Mouse (Mus musculus) MEL (cell line): ENCODE measurements around the gene Snd1. TPM values are rescaled to one million over a fixed set of nuclear protein-coding genes. Genes with fewer than 3 reads are reported as not detected.

Experiments
- DNase-seq: peaks from one replicate; pipeline ENCODE4 v3.0.0; 2011; ENCODE audit warnings: low read depth, low spot score
- H3K27ac ChIP-seq: 2 replicates; pipeline ENCODE4 v1.5.1; 2012; ENCODE audit warnings: low read depth, mild to moderate bottlenecking, control low read depth, low read length, moderate library complexity; ENCODE audit not compliant: control insufficient read depth
- H3K27me3 ChIP-seq, 2 experiments: fragments of 150-350 bp in 1 of 2; sonication (generic) in 1 of 2; 2 replicates each; pipeline ENCODE4 v1.6.1; 2012; ENCODE audit warnings: low read length in 2 of 2, mild to moderate bottlenecking in 2 of 2, improper control_type of control experiment in 1 of 2, moderate library complexity in 1 of 2; ENCODE audit not compliant: insufficient read depth in 2 of 2, control insufficient read depth in 1 of 2
- H3K36me3 ChIP-seq, 2 experiments: 2 replicates each; pipeline ENCODE4 v1.6.1; 2012 to 2014; ENCODE audit warnings: low read length in 2 of 2, improper control_type of control experiment in 1 of 2, inconsistent platforms in 1 of 2, mild to moderate bottlenecking in 1 of 2; ENCODE audit not compliant: insufficient read depth in 2 of 2, control insufficient read depth in 1 of 2
- H3K4me1 ChIP-seq, 2 experiments: fragments of 150-350 bp in 1 of 2; sonication (generic) in 1 of 2; 2 replicates each; pipeline ENCODE4 v1.6.1; 2012; ENCODE audit warnings: low read length in 2 of 2, improper control_type of control experiment in 1 of 2, mild to moderate bottlenecking in 1 of 2; ENCODE audit not compliant: insufficient read depth in 2 of 2, control insufficient read depth in 1 of 2
- H3K4me3 ChIP-seq, 2 experiments: fragments of 150-350 bp in 1 of 2; sonication (generic) in 1 of 2; 2 replicates each; pipeline ENCODE4 v1.5.1; 2012; ENCODE audit warnings: low read depth in 2 of 2, low read length in 2 of 2, mild to moderate bottlenecking in 2 of 2, moderate library complexity in 2 of 2, control low read depth in 1 of 2, improper control_type of control experiment in 1 of 2; ENCODE audit not compliant: control insufficient read depth in 1 of 2, insufficient read depth in 1 of 2
- H3K79me2 ChIP-seq: 2 replicates; pipeline ENCODE4 v1.6.1; 2012; ENCODE audit warnings: mild to moderate bottlenecking, low read length, moderate library complexity; ENCODE audit not compliant: control insufficient read depth, poor library complexity, insufficient read depth
- H3K9ac ChIP-seq: 2 replicates; pipeline ENCODE4 v1.6.1; 2012; ENCODE audit warnings: low read depth, mild to moderate bottlenecking, control low read depth, low read length, moderate library complexity; ENCODE audit not compliant: control insufficient read depth, poor library complexity, severe bottlenecking
- H3K9me3 ChIP-seq: fragments of 150-350 bp; sonication (generic); replicated peaks from 2 replicates; pipeline ENCODE4 v1.6.1; 2012; ENCODE audit warnings: mild to moderate bottlenecking, low read length, improper control_type of control experiment, moderate library complexity; ENCODE audit not compliant: insufficient read depth
- BHLHE40 ChIP-seq: IDR thresholded peaks from 2 replicates; pipeline ENCODE4 v1.6.1; 2012; ENCODE audit warnings: low read depth, mild to moderate bottlenecking, inconsistent platforms, low read length, improper control_type of control experiment, borderline replicate concordance
- CHD1 ChIP-seq: IDR thresholded peaks from 2 replicates; pipeline ENCODE4 v1.6.1; 2012; ENCODE audit warnings: low read depth, mild to moderate bottlenecking, inconsistent platforms, low read length, improper control_type of control experiment
- CHD2 ChIP-seq: IDR thresholded peaks from 2 replicates; pipeline ENCODE4 v1.6.1; 2011; ENCODE audit warnings: low read length, improper control_type of control experiment
- CTCF ChIP-seq, 3 experiments: IDR thresholded peaks in 2 of 3; conservative IDR thresholded peaks in 1 of 3; 2 replicates each; pipeline ENCODE4 v1.5.1; 2011 to 2012; ENCODE audit warnings: low read length in 3 of 3, low read depth in 2 of 3, mild to moderate bottlenecking in 2 of 3, improper control_type of control experiment in 1 of 3, inconsistent platforms in 1 of 3, mixed read lengths in 1 of 3, moderate library complexity in 1 of 3; ENCODE audit not compliant: control insufficient read depth in 1 of 3, insufficient read depth in 1 of 3, poor library complexity in 1 of 3, severe bottlenecking in 1 of 3
- E2F4 ChIP-seq: IDR thresholded peaks from 2 replicates; pipeline ENCODE4 v1.6.1; 2011; ENCODE audit warnings: low read depth, low read length, improper control_type of control experiment, borderline replicate concordance
- ELF1 ChIP-seq: IDR thresholded peaks from 2 replicates; pipeline ENCODE4 v1.6.1; 2014; ENCODE audit warnings: low read depth, mild to moderate bottlenecking, inconsistent platforms, low read length, improper control_type of control experiment, moderate library complexity
- GATA1 ChIP-seq: IDR thresholded peaks from 2 replicates; pipeline ENCODE4 v1.6.1; 2011; ENCODE audit warnings: low read depth, low read length, improper control_type of control experiment
- HCFC1 ChIP-seq: IDR thresholded peaks from 2 replicates; pipeline ENCODE4 v1.6.1; 2012; ENCODE audit warnings: low read depth, mild to moderate bottlenecking, inconsistent platforms, low read length, improper control_type of control experiment, moderate library complexity
- KAT2A ChIP-seq: conservative IDR thresholded peaks from 2 replicates; pipeline ENCODE4 v1.6.1; 2012; ENCODE audit warnings: low read depth, low read length, improper control_type of control experiment, inconsistent platforms
- MAZ ChIP-seq: IDR thresholded peaks from 2 replicates; pipeline ENCODE4 v1.6.1; 2012; ENCODE audit warnings: low read depth, mild to moderate bottlenecking, inconsistent platforms, low read length, improper control_type of control experiment
- MEF2A ChIP-seq: IDR thresholded peaks from 2 replicates; pipeline ENCODE4 v1.6.1; 2014; ENCODE audit warnings: low read depth, mild to moderate bottlenecking, inconsistent platforms, low read length, improper control_type of control experiment; ENCODE audit not compliant: poor library complexity, insufficient replicate concordance, severe bottlenecking; ENCODE audit errors: extremely low read depth
- NELFE ChIP-seq: IDR thresholded peaks from 2 replicates; pipeline ENCODE4 v1.6.1; 2011; ENCODE audit warnings: low read depth, low read length, improper control_type of control experiment
- NRF1 ChIP-seq: IDR thresholded peaks from 2 replicates; pipeline ENCODE4 v1.6.1; 2014; ENCODE audit warnings: low read depth, mild to moderate bottlenecking, inconsistent platforms, low read length, improper control_type of control experiment, moderate library complexity; ENCODE audit not compliant: poor library complexity, insufficient read depth, severe bottlenecking
- POLR2A ChIP-seq, 2 experiments: IDR thresholded peaks; 2 replicates each; pipeline ENCODE4 v1.6.1; 2011 to 2012; ENCODE audit warnings: low read length in 2 of 2, mild to moderate bottlenecking in 2 of 2, control low read depth in 1 of 2, improper control_type of control experiment in 1 of 2, low read depth in 1 of 2, moderate library complexity in 1 of 2; ENCODE audit not compliant: control insufficient read depth in 1 of 2, insufficient read depth in 1 of 2, poor library complexity in 1 of 2
- POLR2AphosphoS2 ChIP-seq: IDR thresholded peaks from 2 replicates; pipeline ENCODE4 v1.6.1; 2011; ENCODE audit warnings: low read length, improper control_type of control experiment
- POLR2AphosphoS5 ChIP-seq: IDR thresholded peaks from 2 replicates; pipeline ENCODE4 v1.6.1; 2012; ENCODE audit warnings: low read depth, borderline replicate concordance, mild to moderate bottlenecking, inconsistent platforms, low read length, moderate library complexity, mixed read lengths
- SMC3 ChIP-seq: IDR thresholded peaks from 2 replicates; pipeline ENCODE4 v1.6.1; 2011; ENCODE audit warnings: low read depth, low read length, improper control_type of control experiment
- TAL1 ChIP-seq: IDR thresholded peaks from 2 replicates; pipeline ENCODE4 v1.6.1; 2012; ENCODE audit warnings: mild to moderate bottlenecking, inconsistent platforms, low read length, moderate library complexity, mixed read lengths
- TBP ChIP-seq: IDR thresholded peaks from 2 replicates; pipeline ENCODE4 v1.8.0; 2011; ENCODE audit warnings: low read depth, low read length, improper control_type of control experiment
- UBTF ChIP-seq: IDR thresholded peaks from 2 replicates; pipeline ENCODE4 v1.6.1; 2012; ENCODE audit warnings: low read depth, mild to moderate bottlenecking, inconsistent platforms, low read length, improper control_type of control experiment, moderate library complexity, borderline replicate concordance; ENCODE audit not compliant: insufficient read depth
- ZC3H11A ChIP-seq: IDR thresholded peaks from 2 replicates; pipeline ENCODE4 v1.6.1; 2012; ENCODE audit warnings: low read depth, mild to moderate bottlenecking, inconsistent platforms, low read length, improper control_type of control experiment
- ZKSCAN1 ChIP-seq: IDR thresholded peaks from 2 replicates; pipeline ENCODE4 v1.6.1; 2012; ENCODE audit warnings: low read depth, mild to moderate bottlenecking, inconsistent platforms, low read length, improper control_type of control experiment, moderate library complexity
- ZNF384 ChIP-seq: IDR thresholded peaks from 2 replicates; pipeline ENCODE4 v1.6.1; 2012; ENCODE audit warnings: low read depth, mild to moderate bottlenecking, inconsistent platforms, low read length, improper control_type of control experiment
- polyA plus RNA-seq, 2 experiments: library from polyadenylated mRNA; stranded (reverse) in 1 of 2; unstranded in 1 of 2; fragments of >175 nt in 1 of 2; fragments of >200 nt in 1 of 2; gene quantifications; 2 replicates each; pipeline versions ENCODE4 v1.2.1 to v1.2.4; 2012; ENCODE audit warnings: low replicate concordance in 2 of 2, low read depth in 1 of 2; ENCODE audit not compliant: insufficient read length in 2 of 2, insufficient read depth in 1 of 2, missing spikeins in 1 of 2
- total RNA-seq: library from RNA; depleted of rRNA; stranded (reverse); fragments of 300-350 nt; gene quantifications from 2 replicates; pipeline ENCODE4 v1.2.3, GENCODE M21; 2012

Snd1 gene
- total and polyA plus RNA-seq, 3 experiments, result 192 to 280 TPM; not detected in 1

DNA sequence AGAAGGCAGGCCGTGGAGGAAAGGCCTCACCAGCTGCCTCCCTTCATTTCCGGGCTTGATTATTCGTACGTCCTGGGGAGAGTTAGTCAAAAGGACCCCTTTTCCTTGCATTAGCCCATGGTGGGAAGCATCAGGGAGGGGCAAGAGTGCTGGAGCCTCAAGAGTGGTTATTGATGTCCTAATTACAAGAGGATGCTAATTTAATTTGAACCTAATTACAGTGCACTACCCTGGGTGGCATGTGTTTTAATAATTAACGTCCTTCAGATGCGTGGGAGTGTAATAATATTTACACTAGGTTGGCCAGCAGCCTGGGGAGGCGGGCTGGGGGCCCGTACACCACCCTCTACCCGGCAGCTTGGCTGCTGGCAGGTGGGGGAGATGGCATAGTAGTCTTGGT lies 416.5 kb downstream of the Snd1 start:
- Histone ChIP-seq H3K9me3 (no peaks in the 10 kb centered on the region), H3K27me3 (no peaks in the 10 kb centered on the region), H3K4me1 (no peaks in the 10 kb centered on the region), H3K9ac (no peak overlapping the region)
- TF ChIP-seq MAZ, result no peak
- no peak for TF ChIP-seq CTCF (IDR thresholded peaks at IDR 0.05 in 2 of 3, conservative IDR thresholded peaks at IDR 0.05 in 1 of 3; ENCODE audit: control insufficient read depth in 1 of 3, insufficient read depth in 1 of 3, low read depth in 2 of 3, low read length in 3 of 3, poor library complexity in 1 of 3, severe bottlenecking in 1 of 3)
- TF ChIP-seq ZC3H11A, result no peak
- no peak for TF ChIP-seq BHLHE40
- no peak for TF ChIP-seq HCFC1
- TF ChIP-seq NELFE, result no peak
- no peak for TF ChIP-seq SMC3
- no peak for TF ChIP-seq POLR2AphosphoS2
- no peak for TF ChIP-seq CHD1
- TF ChIP-seq POLR2A (IDR thresholded peaks at IDR 0.05; ENCODE audit: control insufficient read depth in 1 of 2, insufficient read depth in 1 of 2, low read depth in 1 of 2, low read length in 2 of 2, poor library complexity in 1 of 2), result no peak
- TF ChIP-seq POLR2AphosphoS5, result no peak
- no peak for TF ChIP-seq E2F4
- no peak for TF ChIP-seq GATA1
- TF ChIP-seq, all 39 proteins: peak for 0
- Histone ChIP-seq H3K27ac (no peak overlapping the region), H3K79me2 (no peaks in the 10 kb centered on the region), H3K36me3 (peaks cover 0 to 4% of the 10 kb centered on the region in 2 experiments; a peak in 1 of 4 replicates), H3K4me3 (no peak overlapping the region)
- DNase-seq, result no peak

- Histone ChIP-seq H3K79me2 (no peaks in the 10 kb centered on the region), H3K4me3 (no peak overlapping the region), H3K36me3 (no peaks in the 10 kb centered on the region; a peak in 1 of 4 replicates), H3K27ac (no peak overlapping the region), H3K9me3 (no peaks in the 10 kb centered on the region), H3K27me3 (no peaks in the 10 kb centered on the region), H3K4me1 (no peaks in the 10 kb centered on the region), H3K9ac (no peak overlapping the region)
- DNase-seq, result no peak
- TF ChIP-seq KAT2A (no peak), UBTF (no peak), ELF1 (no peak), POLR2A (IDR thresholded peaks at IDR 0.05; ENCODE audit: control insufficient read depth in 1 of 2, insufficient read depth in 1 of 2, low read depth in 1 of 2, low read length in 2 of 2, poor library complexity in 1 of 2) (no peak), TBP (no peak), ZKSCAN1 (no peak), NELFE (no peak), MEF2A (no peak), TAL1 (no peak), NRF1 (no peak), ZNF384 (no peak), CHD2 (no peak)
Observed at GRCm38 (mm10) chr6:28895004-28895515, 420.1 kb downstream of the Snd1 start.
